Mouse (Mus musculus) liver, embryonic 16.5 days (tissue): ENCODE results near the gene Dach1. TPM values are rescaled to one million over a fixed set of nuclear protein-coding genes. Genes with fewer than 3 reads are reported as not detected.

Source experiments
- ATAC-seq: fragments of 200-750 bp; cut with Nextera tagmentation; 2 replicates; pipeline ENCODE4 v1.8.0; 2017; ENCODE audit warnings: low read depth, mild to moderate bottlenecking, moderate number of reproducible peaks, moderate library complexity
- H3K27ac ChIP-seq: fragments of 300-500 bp; sonication (generic); 2 replicates; pipeline ENCODE4 v1.5.1; 2014; ENCODE audit warnings: mild to moderate bottlenecking, low read length
- H3K27me3 ChIP-seq: fragments of 300-500 bp; sonication (generic); 2 replicates; pipeline ENCODE4 v1.6.1; 2014; ENCODE audit warnings: low read depth, low read length, mixed read lengths; ENCODE audit not compliant: control insufficient read depth, insufficient read depth
- H3K36me3 ChIP-seq: fragments of 300-500 bp; sonication (generic); 2 replicates; pipeline ENCODE4 v1.6.1; 2014; ENCODE audit warnings: mild to moderate bottlenecking; ENCODE audit not compliant: control insufficient read depth, insufficient read depth
- H3K4me1 ChIP-seq: fragments of 300-500 bp; sonication (generic); 2 replicates; pipeline ENCODE4 v1.6.1; 2014; ENCODE audit warnings: low read depth, low read length, mixed read lengths; ENCODE audit not compliant: control insufficient read depth
- H3K4me2 ChIP-seq: fragments of 300-500 bp; sonication (generic); 2 replicates; pipeline ENCODE4 v1.6.1; 2014; ENCODE audit warnings: low read depth, low read length, mixed read lengths
- H3K4me3 ChIP-seq: fragments of 300-500 bp; sonication (generic); 2 replicates; pipeline ENCODE4 v1.5.1; 2014; ENCODE audit warnings: low read depth, mild to moderate bottlenecking, low read length
- H3K9ac ChIP-seq: fragments of 300-500 bp; sonication (generic); 2 replicates; pipeline ENCODE4 v1.6.1; 2014; ENCODE audit warnings: low read depth, low read length
- H3K9me3 ChIP-seq: fragments of 300-500 bp; sonication (generic); replicated peaks from 2 replicates; pipeline ENCODE4 v1.6.1; 2016; ENCODE audit warnings: low read length; ENCODE audit not compliant: control insufficient read depth
- WGBS: fragments of 180-500 bp; shearing (Covaris S2); extraction: QIAGEN DNeasy Blood & Tissue Kit; methylation state at CpG from one replicate; pipeline ENCODE4 v1.1.7; 2014; ENCODE audit not compliant: insufficient replicate concordance; 5-methylcytosine and 5-hydroxymethylcytosine counted together
- polyA plus RNA-seq: library from polyadenylated mRNA; unstranded; fragments of >200 nt; fragmentation: Nextera tagmentation; extraction: Ambion mirVana; gene quantifications from 2 replicates; pipeline ENCODE4 v1.2.1, GENCODE M21; 2015

Dach1 gene
- polyA plus RNA-seq, 1 experiment from 2014 or later, result 0.26 TPM

DNA sequence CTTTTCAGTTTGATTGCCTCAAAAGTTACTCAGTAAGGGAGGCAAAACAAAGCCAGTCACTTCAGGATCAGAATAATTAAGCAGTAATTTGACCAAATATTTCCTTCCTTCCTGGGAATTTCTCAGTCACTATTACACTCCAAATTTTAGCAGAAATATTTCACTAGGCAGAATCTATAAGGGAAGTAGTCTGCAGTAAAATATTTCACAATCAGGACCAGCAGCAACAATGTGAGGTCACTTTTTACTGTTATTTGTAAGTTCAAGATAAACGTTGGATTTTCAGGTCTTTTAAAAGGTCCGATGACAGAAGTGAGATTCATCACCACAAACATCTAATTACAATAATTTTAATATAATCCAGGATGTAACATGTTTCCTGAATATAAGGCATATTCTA is 82.2 kb downstream of the Dach1 start:
- H3K27ac ChIP-seq, result no peak overlapping the region
- H3K9me3 ChIP-seq, result no peaks in the 10 kb centered on the region
- H3K9ac ChIP-seq, result no peak overlapping the region
- no peak overlapping the region for H3K4me3 ChIP-seq
- no peak for ATAC-seq
- 49% methylated on average over 2 of the region's 2 CpGs for WGBS
- H3K27me3 ChIP-seq, result no peaks in the 10 kb centered on the region
- no peaks in the 10 kb centered on the region for H3K36me3 ChIP-seq
- H3K4me1 ChIP-seq, result no peaks in the 10 kb centered on the region
- H3K4me2 ChIP-seq, result no peak overlapping the region

DNA sequence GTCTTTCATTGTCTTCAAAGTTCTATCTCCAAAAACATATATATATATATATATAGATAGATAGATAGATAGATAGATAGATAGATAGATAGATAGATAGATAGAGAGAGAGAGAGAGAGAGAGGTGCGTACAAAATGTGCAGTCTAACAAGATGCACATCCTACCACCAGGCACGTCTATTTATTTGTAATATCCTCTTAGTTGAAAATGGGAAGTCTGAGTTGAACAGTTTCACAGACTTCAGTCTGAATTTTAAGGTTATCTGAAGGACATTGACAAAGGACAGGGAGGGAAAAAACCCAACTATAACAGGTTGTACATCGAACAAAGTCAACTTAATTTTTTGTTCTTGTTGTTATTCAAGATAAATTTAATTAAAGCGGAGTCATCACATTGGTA is 82.8 kb downstream of the Dach1 start:
- H3K4me1 ChIP-seq, result no peaks in the 10 kb centered on the region
- no peak overlapping the region for H3K9ac ChIP-seq
- no peak overlapping the region for H3K4me3 ChIP-seq
- ATAC-seq, result no peak
- no peak overlapping the region for H3K4me2 ChIP-seq
- no peak overlapping the region for H3K27ac ChIP-seq
- H3K36me3 ChIP-seq, result no peaks in the 10 kb centered on the region
- no peaks in the 10 kb centered on the region for H3K9me3 ChIP-seq
- H3K27me3 ChIP-seq, result no peaks in the 10 kb centered on the region
- 58% methylated on average over 4 of the region's 4 CpGs for WGBS

DNA sequence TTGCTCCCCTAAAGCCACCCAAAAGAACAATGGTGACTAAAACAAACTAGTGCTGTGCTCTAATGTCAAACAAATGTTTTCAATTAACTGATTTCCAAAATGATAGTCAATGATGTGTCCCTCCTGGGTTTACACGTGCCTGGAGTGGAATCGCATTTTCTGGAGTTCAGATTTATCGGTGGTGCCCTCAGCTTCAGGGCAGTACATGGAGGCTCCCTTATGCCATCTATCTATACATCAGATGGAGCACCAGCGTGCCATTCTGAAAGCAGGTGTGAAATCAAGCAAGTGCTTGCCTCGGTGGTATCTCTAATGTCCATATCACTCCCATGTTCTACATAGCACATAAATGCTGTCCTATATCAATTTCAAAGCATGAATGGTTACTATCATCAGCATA is 84.4 kb downstream of the Dach1 start:
- ATAC-seq, result no peak

DNA sequence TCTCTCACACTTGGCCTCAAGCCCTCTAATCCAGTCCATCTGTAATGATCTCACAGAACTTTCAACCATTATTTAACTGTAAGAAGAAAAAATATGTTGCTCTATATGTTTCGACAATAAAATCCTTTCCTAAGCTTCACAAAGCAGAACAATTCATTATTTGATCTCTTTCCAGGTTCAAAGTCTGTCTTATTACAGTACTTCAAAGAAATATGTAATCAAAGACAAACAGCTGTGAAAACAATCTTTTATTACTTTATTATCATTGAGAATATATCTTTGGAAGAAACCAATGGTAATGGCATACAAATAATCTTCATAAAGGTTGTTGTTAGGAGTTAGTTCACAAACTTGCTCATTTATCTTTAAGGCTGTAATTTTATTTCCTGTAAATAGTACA is 84.8 kb downstream of the Dach1 start:
- no peak for ATAC-seq
- H3K27me3 ChIP-seq, result no peaks in the 10 kb centered on the region
- H3K4me1 ChIP-seq, result no peaks in the 10 kb centered on the region
- no peaks in the 10 kb centered on the region for H3K9me3 ChIP-seq
- no peak overlapping the region for H3K4me2 ChIP-seq
- WGBS, result 57% methylated on average over 1 of the region's 1 CpGs
- no peak overlapping the region for H3K9ac ChIP-seq
- no peak overlapping the region for H3K4me3 ChIP-seq
- H3K27ac ChIP-seq, result no peak overlapping the region
- no peaks in the 10 kb centered on the region for H3K36me3 ChIP-seq

More for the DNA sequence above, 84.4 kb downstream of the Dach1 start:
- Histone ChIP-seq H3K27ac (no peak overlapping the region), H3K9me3 (no peaks in the 10 kb centered on the region), H3K4me3 (no peak overlapping the region), H3K36me3 (no peaks in the 10 kb centered on the region), H3K27me3 (no peaks in the 10 kb centered on the region), H3K4me2 (no peak overlapping the region), H3K9ac (no peak overlapping the region), H3K4me1 (no peaks in the 10 kb centered on the region)
- WGBS, result 60% methylated on average over 5 of the region's 5 CpGs

DNA sequence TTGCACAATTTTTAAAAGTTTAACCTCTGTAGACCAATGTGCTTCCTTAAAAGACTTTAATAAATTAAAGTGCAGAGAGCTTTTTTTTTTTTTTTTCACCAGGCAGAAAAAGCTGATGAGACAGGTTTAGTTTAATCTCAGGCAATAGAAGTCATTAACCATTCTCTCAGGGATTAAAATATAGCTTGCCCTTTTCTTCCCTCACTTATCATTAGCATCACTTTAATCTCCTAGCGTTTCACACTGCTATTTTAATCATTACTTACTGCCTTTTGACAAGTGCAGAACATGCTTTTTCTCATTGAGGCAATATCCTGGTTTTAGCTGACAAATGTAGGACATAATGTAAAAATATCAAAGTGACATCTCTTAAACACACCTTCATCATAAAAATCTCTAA is 86.1 kb downstream of the Dach1 start:
- no peak for ATAC-seq
- no peaks in the 10 kb centered on the region for H3K27me3 ChIP-seq
- no peak overlapping the region for H3K9ac ChIP-seq
- H3K4me1 ChIP-seq, result no peaks in the 10 kb centered on the region
- no peak overlapping the region for H3K4me3 ChIP-seq
- 29% methylated on average over 1 of the region's 1 CpGs for WGBS
- no peaks in the 10 kb centered on the region for H3K36me3 ChIP-seq
- no peak overlapping the region for H3K27ac ChIP-seq
- H3K9me3 ChIP-seq, result no peaks in the 10 kb centered on the region
- no peak overlapping the region for H3K4me2 ChIP-seq

DNA sequence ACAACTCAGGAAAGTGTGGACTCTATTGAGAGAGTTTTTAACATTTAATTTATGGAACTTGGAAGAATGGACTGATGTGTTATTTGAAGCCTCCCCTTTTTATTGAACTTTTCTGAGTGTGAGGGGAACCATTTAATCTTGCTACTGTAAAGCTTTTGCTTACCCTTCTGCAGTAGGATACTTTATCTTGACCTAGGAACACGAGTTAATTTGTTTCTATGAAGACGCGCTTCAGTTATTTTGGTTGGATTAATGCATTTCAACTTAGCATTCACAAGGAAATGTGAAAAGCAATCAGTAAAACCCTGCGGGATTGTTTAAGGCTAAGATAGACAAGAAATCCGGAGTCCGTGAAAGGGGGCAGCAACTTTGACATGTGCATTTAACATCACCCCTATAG is 89.6 kb downstream of the Dach1 start:
- WGBS, result 68% methylated on average over 6 of the region's 6 CpGs
- Histone ChIP-seq H3K27me3 (no peaks in the 10 kb centered on the region), H3K4me2 (no peak overlapping the region), H3K4me3 (no peak overlapping the region), H3K9me3 (no peaks in the 10 kb centered on the region), H3K27ac (no peak overlapping the region), H3K9ac (no peak overlapping the region), H3K4me1 (no peaks in the 10 kb centered on the region), H3K36me3 (no peaks in the 10 kb centered on the region)
- no peak for ATAC-seq

DNA sequence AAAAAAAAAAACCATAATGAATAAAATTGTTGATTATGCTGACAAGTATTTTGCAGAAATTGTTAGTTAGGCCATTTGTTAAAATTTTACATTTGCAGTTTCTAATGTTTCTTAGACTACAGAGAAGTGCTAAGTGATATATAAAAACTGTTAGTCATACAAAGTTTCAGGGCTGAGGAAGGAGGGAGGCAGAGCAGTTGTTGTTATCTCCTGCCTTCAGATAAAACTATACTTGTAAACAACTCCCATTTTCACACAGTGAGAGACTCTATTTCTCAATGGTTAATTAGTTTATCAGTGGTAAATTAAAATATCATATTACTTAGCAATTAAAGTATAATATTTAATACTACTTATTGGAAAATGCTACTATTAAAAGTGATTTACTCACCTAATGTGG is 91.6 kb downstream of the Dach1 start:
- Histone ChIP-seq H3K4me2 (no peak overlapping the region), H3K9me3 (no peaks in the 10 kb centered on the region), H3K9ac (no peak overlapping the region), H3K27ac (no peak overlapping the region), H3K36me3 (no peaks in the 10 kb centered on the region), H3K4me3 (no peak overlapping the region), H3K4me1 (no peaks in the 10 kb centered on the region), H3K27me3 (no peaks in the 10 kb centered on the region)
- ATAC-seq, result no peak

DNA sequence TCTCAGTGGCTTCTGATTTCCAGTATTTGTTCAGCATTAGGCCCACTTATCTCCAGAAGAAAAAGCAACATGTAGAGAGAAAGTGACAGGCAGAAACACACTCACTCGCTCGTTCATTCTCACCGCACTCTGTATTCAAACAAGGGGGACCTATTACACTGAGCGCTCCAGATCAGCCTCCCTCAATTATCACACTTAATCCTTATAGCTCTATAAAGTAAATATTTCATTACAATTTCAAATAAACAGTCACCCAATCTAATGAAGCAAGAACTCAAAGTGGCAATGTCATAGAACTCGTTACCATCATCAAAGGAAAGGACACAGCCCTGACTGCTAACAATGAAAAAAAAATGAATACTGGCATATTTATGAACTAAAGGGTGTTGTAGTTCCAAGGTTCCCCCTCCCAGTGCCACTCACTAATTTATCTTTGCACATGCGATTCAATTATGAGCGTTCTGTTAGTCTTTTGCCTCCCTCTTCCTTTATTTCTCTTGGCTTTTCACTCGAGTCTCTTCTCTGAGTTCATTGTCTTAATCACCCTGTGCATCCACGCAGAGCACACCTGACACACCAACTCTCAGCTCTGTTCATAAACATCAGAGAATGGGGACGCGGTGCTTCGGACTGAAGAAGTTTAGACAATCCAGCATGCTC is 96.0 kb downstream of the Dach1 start:
- H3K4me3 ChIP-seq, result no peak overlapping the region
- no peaks in the 10 kb centered on the region for H3K4me1 ChIP-seq
- no peaks in the 10 kb centered on the region for H3K36me3 ChIP-seq
- H3K4me2 ChIP-seq, result no peak overlapping the region
- 66% methylated on average over 12 of the region's 12 CpGs for WGBS
- ATAC-seq, result no peak
- no peak overlapping the region for H3K9ac ChIP-seq
- no peaks in the 10 kb centered on the region for H3K27me3 ChIP-seq
- H3K9me3 ChIP-seq, result no peaks in the 10 kb centered on the region
- no peak overlapping the region for H3K27ac ChIP-seq

DNA sequence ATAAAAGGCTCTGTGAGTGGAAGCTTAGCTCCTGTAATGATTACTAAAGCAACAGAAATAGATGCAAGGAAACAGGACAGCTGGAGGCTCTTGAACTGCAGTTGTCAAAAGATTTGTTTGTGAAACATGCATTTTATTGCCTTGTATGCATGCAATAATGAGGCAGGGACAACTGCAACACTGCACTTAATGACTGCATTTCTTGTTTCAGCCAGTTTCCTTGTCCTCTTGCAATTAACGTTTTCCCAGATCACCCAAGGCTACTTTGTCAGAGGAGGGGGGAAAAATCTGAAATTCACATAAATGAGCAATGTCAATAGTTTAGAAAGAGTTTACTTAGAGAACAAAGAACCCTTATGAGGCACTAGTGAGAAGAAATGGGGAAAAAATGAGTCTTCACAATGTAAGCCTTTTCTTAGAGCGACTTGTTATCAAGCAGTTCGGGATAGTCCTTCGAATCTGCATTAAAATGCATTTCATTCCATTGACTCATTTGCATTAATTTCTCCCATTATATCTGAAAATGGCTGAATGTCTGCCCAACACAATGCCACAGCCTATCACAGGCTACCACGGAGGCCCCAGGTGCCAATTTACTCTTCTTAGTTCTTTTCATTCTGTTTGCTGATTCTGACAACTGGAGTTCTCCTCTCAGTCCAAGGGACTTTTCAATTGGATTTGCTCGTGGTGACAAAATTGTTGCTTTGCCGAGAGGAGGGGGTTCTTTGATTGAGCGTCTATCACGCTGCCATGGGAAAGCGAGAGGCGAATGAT is 96.7 kb downstream of the Dach1 start:
- ATAC-seq, result no peak
- Histone ChIP-seq H3K4me3 (no peak overlapping the region), H3K9ac (no peak overlapping the region), H3K27me3 (no peaks in the 10 kb centered on the region), H3K27ac (no peak overlapping the region), H3K4me1 (no peaks in the 10 kb centered on the region), H3K9me3 (no peaks in the 10 kb centered on the region), H3K36me3 (no peaks in the 10 kb centered on the region), H3K4me2 (no peak overlapping the region)
- WGBS, result 62% methylated on average over 11 of the region's 11 CpGs
